8 mouse cellular contexts compared by ENCODE assay signal in the genomic region with DNA sequence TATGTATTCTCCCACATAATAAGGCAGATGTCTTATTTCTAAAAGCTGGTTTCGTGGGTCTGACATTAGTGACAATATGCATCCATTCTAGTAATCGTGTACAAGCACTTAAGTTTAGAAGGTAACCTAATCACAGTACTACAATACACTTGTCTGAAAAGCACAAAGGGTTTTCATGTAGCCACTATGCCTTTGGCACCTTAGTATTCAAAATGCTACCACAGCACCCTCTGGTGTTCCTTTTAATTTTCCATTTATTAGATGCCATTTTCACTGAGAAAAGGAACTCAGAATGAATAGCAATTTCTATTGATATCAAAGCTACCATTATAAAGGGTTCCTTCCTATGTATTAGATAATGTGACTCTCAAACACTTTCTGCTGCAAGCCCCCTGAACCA. TPM values are rescaled to one million over a fixed set of nuclear protein-coding genes. Genes with fewer than 3 reads are reported as not detected.
A peak's percentile ranks its signal among the peaks of the same experiment; 100 is the strongest.
DNase-seq lines count a peak whose midpoint lies in the region; ATAC-seq and TF ChIP-seq lines count a peak whose summit lies in the region.
"Had no signal": no experiment of that assay in that cellular context is flagged by ENCODE, and none has a peak within 500 bp of the region (broad histone marks: within the 10 kb centered on the region; RNA-seq: fewer than 3 reads in every experiment).

No protein-coding gene starts in this region.

- H3K4me1 ChIP-seq in kidney, postnatal 0 days (replicated peaks; ENCODE audit: insufficient read depth, low read length), result no peaks in the 10 kb centered on the region
- H3K4me1 ChIP-seq in MEL (ENCODE audit: control insufficient read depth in 1 of 2, insufficient read depth in 2 of 2, low read length in 2 of 2), result no peaks in the 10 kb centered on the region
- no peaks in the 10 kb centered on the region for H3K4me1 ChIP-seq in midbrain, embryonic 13.5 days (replicated peaks)

- no peak for TF ChIP-seq POLR2A in MEL (IDR thresholded peaks at IDR 0.05; ENCODE audit: control insufficient read depth in 1 of 2, insufficient read depth in 1 of 2, low read depth in 1 of 2, low read length in 2 of 2, poor library complexity in 1 of 2)

- intact Hi-C loops in left cerebral cortex, postnatal 36 days (cut with DNase I), result loop anchor here (2.0 kb wide), 1 partner anchor 235 kb away; no protein-coding TSS in a partner anchor

- no peak for TF ChIP-seq EP300 in MEL (IDR thresholded peaks at IDR 0.05; ENCODE audit: low read depth in 1 of 2, low read length in 2 of 2)

- H3K27me3 ChIP-seq in kidney, postnatal 0 days (ENCODE audit: insufficient read depth, low read length), result no peaks in the 10 kb centered on the region
- peaks cover 6 to 7% of the 10 kb centered on the region in 2 experiments for H3K27me3 ChIP-seq in MEL (ENCODE audit: control insufficient read depth in 1 of 2, insufficient read depth in 2 of 2, low read length in 2 of 2)
- H3K27me3 ChIP-seq in midbrain, embryonic 13.5 days, result no peaks in the 10 kb centered on the region

- WGBS in kidney, postnatal 0 days, result 63% methylated on average over 2 of the region's 2 CpGs
- 70% methylated on average over 2 of the region's 2 CpGs for WGBS in midbrain, embryonic 13.5 days

- H3K36me3 ChIP-seq in kidney, postnatal 0 days (ENCODE audit: insufficient read depth, low read length), result no peaks in the 10 kb centered on the region
- no peaks in the 10 kb centered on the region for H3K36me3 ChIP-seq in MEL (ENCODE audit: control insufficient read depth in 1 of 2, insufficient read depth in 2 of 2, low read length in 2 of 2)
- no peaks in the 10 kb centered on the region for H3K36me3 ChIP-seq in midbrain, embryonic 13.5 days

- DNase-seq in kidney, postnatal 0 days (ENCODE audit: low spot score), result peak; percentile 78
- no peak for DNase-seq in kidney, postnatal 10 days
- peak; percentile 64 for DNase-seq in MEL (ENCODE audit: low read depth, low spot score)
- DNase-seq in left cerebral cortex, postnatal 36 days (ENCODE audit: low spot score in 2 of 2), result no peak

- H3K9ac ChIP-seq in kidney, postnatal 0 days (ENCODE audit: low read depth, low read length), result no peak overlapping the region
- no peak overlapping the region for H3K9ac ChIP-seq in MEL (ENCODE audit: control insufficient read depth, low read depth, low read length, poor library complexity, severe bottlenecking)
- no peak overlapping the region for H3K9ac ChIP-seq in midbrain, embryonic 13.5 days (replicated peaks)

- no peak overlapping the region for H3K4me2 ChIP-seq in kidney, postnatal 0 days (ENCODE audit: low read length)
- H3K4me2 ChIP-seq in midbrain, embryonic 13.5 days (replicated peaks), result no peak overlapping the region

- peak; percentile 90 for TF ChIP-seq RAD21 in MEL (IDR thresholded peaks at IDR 0.05; ENCODE audit: low read depth, low read length)

- H3K9me3 ChIP-seq in kidney, postnatal 0 days (replicated peaks; ENCODE audit: low read length), result no peaks in the 10 kb centered on the region
- no peaks in the 10 kb centered on the region for H3K9me3 ChIP-seq in MEL (replicated peaks; ENCODE audit: insufficient read depth, low read length)
- no peaks in the 10 kb centered on the region for H3K9me3 ChIP-seq in midbrain, embryonic 13.5 days

- no peaks in the 10 kb centered on the region for H3K79me2 ChIP-seq in MEL (ENCODE audit: control insufficient read depth, insufficient read depth, low read length, poor library complexity)

- H3K27ac ChIP-seq in kidney, postnatal 0 days, result no peak overlapping the region
- no peak overlapping the region for H3K27ac ChIP-seq in MEL (ENCODE audit: control insufficient read depth, low read depth, low read length)
- no peak overlapping the region for H3K27ac ChIP-seq in midbrain, embryonic 13.5 days

- peak; percentile 80 for TF ChIP-seq CTCF in kidney, postnatal 0 days (IDR thresholded peaks at IDR 0.05; ENCODE audit: low read depth)
- peak; percentile 14 to 79 (median 26); a peak in 2 of 6 replicates for TF ChIP-seq CTCF in MEL (IDR thresholded peaks at IDR 0.05 in 2 of 3, conservative IDR thresholded peaks at IDR 0.05 in 1 of 3; ENCODE audit: control insufficient read depth in 1 of 3, insufficient read depth in 1 of 3, low read depth in 2 of 3, low read length in 3 of 3, poor library complexity in 1 of 3, severe bottlenecking in 1 of 3)

- no peak overlapping the region for H3K4me3 ChIP-seq in kidney, postnatal 0 days (replicated peaks; ENCODE audit: low read depth, low read length)
- H3K4me3 ChIP-seq in MEL (ENCODE audit: control insufficient read depth in 1 of 2, insufficient read depth in 1 of 2, low read depth in 2 of 2, low read length in 2 of 2), result no peak overlapping the region
- no peak overlapping the region for H3K4me3 ChIP-seq in midbrain, embryonic 13.5 days (replicated peaks)

- ATAC-seq in kidney, postnatal 0 days (replicated peaks; ENCODE audit: low FRiP score, low read depth), result no peak
- ATAC-seq in common myeloid progenitor, adult 5-6 weeks (replicated peaks; ENCODE audit: low read depth, poor library complexity, severe bottlenecking), result peak; percentile 83
- ATAC-seq in midbrain, embryonic 13.5 days, result peak; percentile 69
- no peak; the same call in 1 of the 2 replicates for ATAC-seq in granulocyte monocyte progenitor cell, adult 5-6 weeks (replicated peaks; ENCODE audit: poor library complexity, severe bottlenecking)

TF ChIP-seq in MEL, 35 proteins besides CTCF, POLR2A, EP300 and RAD21:
- TF ChIP-seq KAT2A (conservative IDR thresholded peaks at IDR 0.05; ENCODE audit: low read depth, low read length) (no peak), SIN3A (IDR thresholded peaks at IDR 0.05; ENCODE audit: low read length) (peak; percentile 46; the same call in 1 of the 2 replicates), RCOR1 (IDR thresholded peaks at IDR 0.05; ENCODE audit: low read depth, low read length) (no peak), UBTF (IDR thresholded peaks at IDR 0.05; ENCODE audit: borderline replicate concordance, insufficient read depth, low read depth, low read length) (no peak), SMC3 (IDR thresholded peaks at IDR 0.05; ENCODE audit: low read depth, low read length) (peak; percentile 88), ZC3H11A (IDR thresholded peaks at IDR 0.05; ENCODE audit: low read depth, low read length) (peak; percentile 73), JUND (IDR thresholded peaks at IDR 0.05; ENCODE audit: low read depth, low read length) (no peak)

RNA-seq across cellular contexts. Expression of gene Adh5, which starts 11.1 kb away (rescaled TPM):
- polyA plus RNA-seq in kidney, postnatal 0 days (2015; fragmentation: Nextera tagmentation; extraction: Ambion mirVana), result 280 and 288 TPM in 2 replicates
- 127 and 128 TPM in 2 replicates for total RNA-seq in MEL (2012; rRNA removed)
- 100 to 1,000 TPM; 187 to 351 TPM for polyA plus RNA-seq in MEL (2012; ENCODE audit: insufficient read depth in 1 of 2, insufficient read length in 2 of 2, low read depth in 1 of 2, low replicate concordance in 2 of 2, missing spikeins in 1 of 2)
- 139 and 141 TPM in 2 replicates for total RNA-seq in common myeloid progenitor, adult 5-6 weeks (2017)
- 243 and 250 TPM in 2 replicates for polyA plus RNA-seq in midbrain, embryonic 13.5 days (2015; fragmentation: Nextera tagmentation; extraction: Ambion mirVana)
- total RNA-seq in granulocyte monocyte progenitor cell, adult 5-6 weeks (2014; fragmentation: Nextera tagmentation), result 108 and 128 TPM in 2 replicates
- total RNA-seq in granulocyte monocyte progenitor cell, adult 5-6 weeks (2017), result 131 and 164 TPM in 2 replicates
- total RNA-seq in left cerebral cortex, postnatal 36 days (2021), result 10 to 100 TPM; 60.8 to 64.3 TPM

RNA-seq across cellular contexts. Expression of gene Adh4, which starts 16.6 kb away (rescaled TPM):
- not detected in 2 replicates for polyA plus RNA-seq in kidney, postnatal 0 days (2015; fragmentation: Nextera tagmentation; extraction: Ambion mirVana)
- total RNA-seq in MEL (2012; rRNA removed), result not detected in 2 replicates
- not detected for polyA plus RNA-seq in MEL (2012; ENCODE audit: insufficient read depth in 1 of 2, insufficient read length in 2 of 2, low read depth in 1 of 2, low replicate concordance in 2 of 2, missing spikeins in 1 of 2)
- not detected in 2 replicates for total RNA-seq in common myeloid progenitor, adult 5-6 weeks (2017)
- not detected in 2 replicates for polyA plus RNA-seq in midbrain, embryonic 13.5 days (2015; fragmentation: Nextera tagmentation; extraction: Ambion mirVana)
- not detected in 2 replicates for total RNA-seq in granulocyte monocyte progenitor cell, adult 5-6 weeks (2014; fragmentation: Nextera tagmentation)
- not detected in 2 replicates for total RNA-seq in granulocyte monocyte progenitor cell, adult 5-6 weeks (2017)
- not detected for total RNA-seq in left cerebral cortex, postnatal 36 days (2021)
- total RNA-seq: left cerebral cortex, postnatal 10 days had no signal

RNA-seq across cellular contexts. Expression of gene Metap1, which starts 57.5 kb away (rescaled TPM):
- polyA plus RNA-seq in kidney, postnatal 0 days (2015; fragmentation: Nextera tagmentation; extraction: Ambion mirVana), result 40.2 and 41.4 TPM in 2 replicates
- total RNA-seq in MEL (2012; rRNA removed), result 71.0 and 73.1 TPM in 2 replicates
- 10 to 100 TPM; 57.4 to 96.3 TPM for polyA plus RNA-seq in MEL (2012; ENCODE audit: insufficient read depth in 1 of 2, insufficient read length in 2 of 2, low read depth in 1 of 2, low replicate concordance in 2 of 2, missing spikeins in 1 of 2)
- 48.5 and 61.1 TPM in 2 replicates for total RNA-seq in common myeloid progenitor, adult 5-6 weeks (2017)
- polyA plus RNA-seq in midbrain, embryonic 13.5 days (2015; fragmentation: Nextera tagmentation; extraction: Ambion mirVana), result 43.4 and 46.6 TPM in 2 replicates
- 38.7 and 45.3 TPM in 2 replicates for total RNA-seq in granulocyte monocyte progenitor cell, adult 5-6 weeks (2014; fragmentation: Nextera tagmentation)
- 45.5 and 54.0 TPM in 2 replicates for total RNA-seq in granulocyte monocyte progenitor cell, adult 5-6 weeks (2017)
- 10 to 100 TPM; 38.1 to 39.7 TPM for total RNA-seq in left cerebral cortex, postnatal 36 days (2021)

Comparison
In these comparisons a context has a peak if more than half of its experiments do, and no peak if none do; other contexts are left out.
1. DNase-seq: peak in kidney, postnatal 0 days (single experiment) and MEL (single experiment); none in kidney, postnatal 10 days (single experiment) and left cerebral cortex, postnatal 36 days (0 of 2).
2. ATAC-seq: peak in common myeloid progenitor, adult 5-6 weeks (single experiment) and midbrain, embryonic 13.5 days (single experiment); none in kidney, postnatal 0 days (single experiment) and granulocyte monocyte progenitor cell, adult 5-6 weeks (single experiment).